Mouse (Mus musculus): ENCODE data around the gene Ptpn1. TPM values are rescaled to one million over a fixed set of nuclear protein-coding genes. Genes with fewer than 3 reads are reported as not detected.

Ptpn1 gene
- polyA plus RNA-seq, 1 experiment from 2014 or later = 49.7 TPM

DNA sequence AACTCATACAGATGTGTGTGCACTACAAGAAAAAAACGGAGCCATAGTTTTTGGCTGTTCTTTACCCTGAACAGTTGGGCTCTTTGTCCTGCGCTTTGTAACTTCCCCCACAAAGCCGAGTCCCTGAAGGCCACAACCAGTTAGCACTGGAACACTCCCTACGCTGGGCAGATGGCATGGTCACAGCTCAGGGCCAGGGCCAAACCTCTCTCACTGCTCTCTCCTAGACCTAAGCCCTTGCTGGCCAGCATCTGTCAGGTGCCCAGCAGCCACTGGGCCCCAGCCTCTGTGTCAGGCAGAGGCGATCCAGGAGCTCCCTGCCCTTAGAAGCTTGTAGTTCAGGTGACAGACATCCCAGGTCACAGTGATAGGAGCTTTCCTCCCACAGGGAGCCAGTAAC is 13.6 kb downstream of the Ptpn1 start:
- DNase-seq (ENCODE audit: low spot score) (no peak), ATAC-seq (ENCODE audit: low read depth) (no peak)
- Histone ChIP-seq H3K9me3 (ENCODE audit: control insufficient read depth, low read length) (no peaks in the 10 kb centered on the region), H3K4me2 (ENCODE audit: low read depth, low read length) (no peak overlapping the region), H3K27ac (replicated peaks; ENCODE audit: low read depth, low read length) (no peak overlapping the region), H3K36me3 (ENCODE audit: control insufficient read depth, insufficient read depth, low read length) (no peaks in the 10 kb centered on the region), H3K4me3 (ENCODE audit: low read depth, low read length) (no peak overlapping the region), H3K27me3 (replicated peaks; ENCODE audit: control insufficient read depth, insufficient read depth, low read length) (no peaks in the 10 kb centered on the region), H3K9ac (ENCODE audit: low read depth, low read length) (no peak overlapping the region), H3K4me1 (ENCODE audit: control insufficient read depth, insufficient read depth, low read length) (peaks cover 30% of the 10 kb centered on the region)
- WGBS = 80% methylated on average over 5 of the region's 5 CpGs

DNA sequence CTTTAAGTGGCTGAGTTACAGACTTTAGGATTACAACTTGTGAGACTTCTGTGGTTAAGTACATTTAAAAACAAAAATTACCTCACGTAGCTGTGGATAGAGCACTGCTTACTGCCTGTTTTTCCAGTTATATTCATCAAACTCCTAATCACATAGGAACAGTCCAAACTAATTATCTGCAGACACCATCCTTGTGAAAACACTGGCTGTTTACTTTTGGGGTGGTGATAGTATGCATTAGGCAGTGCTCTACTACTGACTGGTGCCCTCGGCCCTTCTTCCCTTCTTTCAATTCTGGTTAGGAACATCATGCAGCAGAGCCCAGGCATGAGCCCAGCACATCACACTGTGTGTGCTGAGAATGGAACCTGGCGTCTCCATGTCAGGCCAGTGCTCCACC is 15.4 kb downstream of the Ptpn1 start:
- 68% methylated on average over 3 of the region's 3 CpGs for WGBS
- peaks cover 16% of the 10 kb centered on the region for H3K4me1 ChIP-seq (ENCODE audit: control insufficient read depth, insufficient read depth, low read length)
- no peak for ATAC-seq (ENCODE audit: low read depth)

DNA sequence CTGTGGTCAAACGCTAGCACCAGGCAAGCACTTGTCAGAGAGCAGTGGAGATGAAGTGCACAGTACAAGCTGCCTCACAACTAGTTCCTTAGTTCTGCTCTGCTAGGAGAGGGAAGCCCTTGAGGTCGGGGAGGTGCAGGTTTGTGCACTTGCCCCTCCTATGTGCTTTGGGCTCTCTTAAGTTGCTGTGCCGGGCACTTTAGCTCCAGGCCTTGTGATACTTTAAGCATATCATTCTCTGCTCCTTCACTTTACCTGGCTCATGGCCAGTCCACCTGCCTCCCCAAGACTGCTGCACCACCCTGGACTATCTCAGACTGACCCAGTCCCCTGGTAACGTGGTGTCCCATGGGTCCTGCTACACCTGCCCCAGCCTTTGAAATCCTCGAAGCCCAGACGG is 16.2 kb downstream of the Ptpn1 start:
- H3K27ac ChIP-seq (replicated peaks; ENCODE audit: low read depth, low read length) = no peak overlapping the region
- WGBS = 78% methylated on average over 6 of the region's 6 CpGs
- no peak overlapping the region for H3K9ac ChIP-seq (ENCODE audit: low read depth, low read length)
- H3K36me3 ChIP-seq (ENCODE audit: control insufficient read depth, insufficient read depth, low read length) = no peaks in the 10 kb centered on the region
- peaks cover 8% of the 10 kb centered on the region for H3K4me1 ChIP-seq (ENCODE audit: control insufficient read depth, insufficient read depth, low read length)
- no peaks in the 10 kb centered on the region for H3K9me3 ChIP-seq (ENCODE audit: control insufficient read depth, low read length)
- ATAC-seq (ENCODE audit: low read depth) (no peak), DNase-seq (ENCODE audit: low spot score) (no peak)
- H3K4me2 ChIP-seq (ENCODE audit: low read depth, low read length) = no peak overlapping the region
- H3K4me3 ChIP-seq (ENCODE audit: low read depth, low read length) = no peak overlapping the region
- H3K27me3 ChIP-seq (replicated peaks; ENCODE audit: control insufficient read depth, insufficient read depth, low read length) = no peaks in the 10 kb centered on the region

More for the DNA sequence above, 15.4 kb downstream of the Ptpn1 start:
- no peak overlapping the region for H3K4me2 ChIP-seq (ENCODE audit: low read depth, low read length)
- no peak overlapping the region for H3K4me3 ChIP-seq (ENCODE audit: low read depth, low read length)
- no peak overlapping the region for H3K9ac ChIP-seq (ENCODE audit: low read depth, low read length)
- no peak for DNase-seq (ENCODE audit: low spot score)
- no peaks in the 10 kb centered on the region for H3K27me3 ChIP-seq (replicated peaks; ENCODE audit: control insufficient read depth, insufficient read depth, low read length)
- no peaks in the 10 kb centered on the region for H3K36me3 ChIP-seq (ENCODE audit: control insufficient read depth, insufficient read depth, low read length)
- no peak overlapping the region for H3K27ac ChIP-seq (replicated peaks; ENCODE audit: low read depth, low read length)
- H3K9me3 ChIP-seq (ENCODE audit: control insufficient read depth, low read length) = no peaks in the 10 kb centered on the region

DNA sequence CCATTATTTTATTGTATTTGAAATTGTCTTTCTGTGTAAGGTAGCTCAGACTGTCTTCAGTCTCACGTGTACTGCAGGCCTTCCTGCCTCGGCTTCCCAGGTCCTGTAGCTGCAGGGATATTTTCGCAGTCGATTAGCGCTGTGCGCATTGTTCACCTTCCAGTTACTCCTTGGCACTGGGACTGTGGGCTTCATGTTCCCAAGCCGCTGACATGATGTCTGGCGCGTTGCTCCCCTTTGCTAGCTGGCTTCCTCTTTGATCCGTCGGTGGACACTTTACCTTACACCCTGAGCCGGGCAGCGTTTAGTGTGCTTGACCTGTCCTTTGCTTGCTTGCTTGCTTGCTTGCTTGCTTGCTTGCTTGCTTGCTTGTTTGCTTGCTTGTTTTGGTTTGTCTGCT is 16.7 kb downstream of the Ptpn1 start:
- H3K9ac ChIP-seq (ENCODE audit: low read depth, low read length) = no peak overlapping the region
- no peak overlapping the region for H3K27ac ChIP-seq (replicated peaks; ENCODE audit: low read depth, low read length)
- 0 out of 2 replicates have a peak, but pooled peaks cover 3% of the 10 kb centered on the region for H3K4me1 ChIP-seq (ENCODE audit: control insufficient read depth, insufficient read depth, low read length)
- no peaks in the 10 kb centered on the region for H3K36me3 ChIP-seq (ENCODE audit: control insufficient read depth, insufficient read depth, low read length)
- H3K4me2 ChIP-seq (ENCODE audit: low read depth, low read length) = no peak overlapping the region
- ATAC-seq (ENCODE audit: low read depth) = no peak
- H3K4me3 ChIP-seq (ENCODE audit: low read depth, low read length) = no peak overlapping the region
- WGBS = 79% methylated on average over 13 of the region's 13 CpGs
- no peaks in the 10 kb centered on the region for H3K9me3 ChIP-seq (ENCODE audit: control insufficient read depth, low read length)
- no peaks in the 10 kb centered on the region for H3K27me3 ChIP-seq (replicated peaks; ENCODE audit: control insufficient read depth, insufficient read depth, low read length)
- no peak for DNase-seq (ENCODE audit: low spot score)

DNA sequence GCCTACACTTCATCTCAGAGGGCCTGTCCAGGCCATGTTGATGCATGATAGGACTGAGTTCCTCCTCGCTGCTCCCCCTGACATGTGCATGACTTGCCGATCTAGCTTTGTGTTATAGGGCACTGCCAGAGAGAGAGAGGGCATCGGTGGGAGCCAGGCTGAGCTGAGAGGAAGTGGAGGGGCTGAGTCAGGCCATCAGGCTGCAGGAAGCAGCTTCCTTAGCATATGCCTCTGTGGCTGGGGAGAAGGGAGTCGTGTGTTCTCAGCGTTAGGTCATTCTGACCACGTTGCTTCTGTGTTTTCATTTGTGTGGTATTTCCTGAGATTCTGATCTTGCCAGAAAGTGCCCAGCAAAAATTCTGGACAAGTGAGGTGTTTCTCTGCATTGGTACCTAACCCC is 17.4 kb downstream of the Ptpn1 start:
- Histone ChIP-seq H3K4me3 (ENCODE audit: low read depth, low read length) (no peak overlapping the region), H3K27me3 (replicated peaks; ENCODE audit: control insufficient read depth, insufficient read depth, low read length) (no peaks in the 10 kb centered on the region), H3K27ac (replicated peaks; ENCODE audit: low read depth, low read length) (no peak overlapping the region), H3K4me1 (ENCODE audit: control insufficient read depth, insufficient read depth, low read length) (0 out of 2 replicates have a peak, but pooled peaks cover 3% of the 10 kb centered on the region), H3K36me3 (ENCODE audit: control insufficient read depth, insufficient read depth, low read length) (no peaks in the 10 kb centered on the region), H3K9ac (ENCODE audit: low read depth, low read length) (no peak overlapping the region), H3K9me3 (ENCODE audit: control insufficient read depth, low read length) (no peaks in the 10 kb centered on the region), H3K4me2 (ENCODE audit: low read depth, low read length) (no peak overlapping the region)
- WGBS = 61% methylated on average over 6 of the region's 6 CpGs
- no peak for ATAC-seq (ENCODE audit: low read depth)
- no peak for DNase-seq (ENCODE audit: low spot score)

DNA sequence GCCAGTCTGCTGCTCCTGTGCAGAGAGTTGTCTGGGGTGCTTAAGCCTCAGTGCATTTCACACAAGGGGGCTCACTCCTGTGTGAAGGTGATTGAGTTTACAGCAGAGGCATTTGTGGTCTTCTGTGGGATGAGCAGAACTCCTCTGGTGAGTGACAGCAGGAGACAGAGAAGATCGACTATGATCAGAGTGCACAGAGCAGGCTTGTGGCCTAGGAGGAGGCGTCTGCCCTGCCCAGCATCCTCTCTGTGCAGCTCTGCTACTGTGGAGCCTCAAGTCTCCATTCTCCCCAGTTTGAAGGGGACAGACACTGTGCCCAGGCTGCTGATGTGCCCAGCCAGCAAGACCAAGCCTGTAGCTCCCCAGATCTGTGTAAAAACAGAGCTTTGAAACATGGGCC is 18.0 kb downstream of the Ptpn1 start:
- Histone ChIP-seq H3K4me2 (ENCODE audit: low read depth, low read length) (no peak overlapping the region), H3K4me1 (ENCODE audit: control insufficient read depth, insufficient read depth, low read length) (no peaks in the 10 kb centered on the region), H3K9ac (ENCODE audit: low read depth, low read length) (no peak overlapping the region; the same call in 1 of the 2 replicates), H3K4me3 (ENCODE audit: low read depth, low read length) (no peak overlapping the region), H3K27ac (replicated peaks; ENCODE audit: low read depth, low read length) (no peak overlapping the region), H3K27me3 (replicated peaks; ENCODE audit: control insufficient read depth, insufficient read depth, low read length) (no peaks in the 10 kb centered on the region), H3K36me3 (ENCODE audit: control insufficient read depth, insufficient read depth, low read length) (0 out of 2 replicates have a peak, but pooled peaks cover 4% of the 10 kb centered on the region), H3K9me3 (ENCODE audit: control insufficient read depth, low read length) (no peaks in the 10 kb centered on the region)
- WGBS = 48% methylated on average over 2 of the region's 2 CpGs
- ATAC-seq (ENCODE audit: low read depth) (no peak), DNase-seq (ENCODE audit: low spot score) (no peak)

DNA sequence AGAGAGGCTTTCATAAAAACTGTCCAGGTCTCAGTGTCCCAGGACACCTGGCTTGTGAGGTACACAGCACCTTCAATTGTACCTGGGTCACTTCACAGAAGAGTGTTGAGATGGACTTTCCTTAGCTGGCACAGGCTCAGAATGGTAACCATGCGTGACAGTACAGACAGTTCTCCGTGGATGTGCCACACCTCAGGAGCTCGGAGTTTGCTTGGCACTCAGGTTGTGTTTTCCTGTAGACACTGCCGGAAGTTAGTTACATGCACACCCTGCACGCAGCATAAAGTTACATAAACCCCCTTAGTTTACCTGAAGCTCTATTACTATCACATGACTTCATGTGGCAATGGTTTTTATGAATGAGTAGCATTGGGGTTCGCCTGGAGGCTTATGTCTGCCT is 18.8 kb downstream of the Ptpn1 start:
- H3K4me3 ChIP-seq (ENCODE audit: low read depth, low read length) = no peak overlapping the region
- no peaks in the 10 kb centered on the region for H3K4me1 ChIP-seq (ENCODE audit: control insufficient read depth, insufficient read depth, low read length)
- H3K27me3 ChIP-seq (replicated peaks; ENCODE audit: control insufficient read depth, insufficient read depth, low read length) = no peaks in the 10 kb centered on the region
- ATAC-seq (ENCODE audit: low read depth) (no peak), DNase-seq (ENCODE audit: low spot score) (no peak)
- H3K9me3 ChIP-seq (ENCODE audit: control insufficient read depth, low read length) = no peaks in the 10 kb centered on the region
- 76% methylated on average over 6 of the region's 6 CpGs for WGBS
- no peak overlapping the region for H3K4me2 ChIP-seq (ENCODE audit: low read depth, low read length)
- no peak overlapping the region for H3K27ac ChIP-seq (replicated peaks; ENCODE audit: low read depth, low read length)
- H3K9ac ChIP-seq (ENCODE audit: low read depth, low read length) = no peak overlapping the region
- H3K36me3 ChIP-seq (ENCODE audit: control insufficient read depth, insufficient read depth, low read length) = 0 out of 2 replicates have a peak, but pooled peaks cover 4% of the 10 kb centered on the region

DNA sequence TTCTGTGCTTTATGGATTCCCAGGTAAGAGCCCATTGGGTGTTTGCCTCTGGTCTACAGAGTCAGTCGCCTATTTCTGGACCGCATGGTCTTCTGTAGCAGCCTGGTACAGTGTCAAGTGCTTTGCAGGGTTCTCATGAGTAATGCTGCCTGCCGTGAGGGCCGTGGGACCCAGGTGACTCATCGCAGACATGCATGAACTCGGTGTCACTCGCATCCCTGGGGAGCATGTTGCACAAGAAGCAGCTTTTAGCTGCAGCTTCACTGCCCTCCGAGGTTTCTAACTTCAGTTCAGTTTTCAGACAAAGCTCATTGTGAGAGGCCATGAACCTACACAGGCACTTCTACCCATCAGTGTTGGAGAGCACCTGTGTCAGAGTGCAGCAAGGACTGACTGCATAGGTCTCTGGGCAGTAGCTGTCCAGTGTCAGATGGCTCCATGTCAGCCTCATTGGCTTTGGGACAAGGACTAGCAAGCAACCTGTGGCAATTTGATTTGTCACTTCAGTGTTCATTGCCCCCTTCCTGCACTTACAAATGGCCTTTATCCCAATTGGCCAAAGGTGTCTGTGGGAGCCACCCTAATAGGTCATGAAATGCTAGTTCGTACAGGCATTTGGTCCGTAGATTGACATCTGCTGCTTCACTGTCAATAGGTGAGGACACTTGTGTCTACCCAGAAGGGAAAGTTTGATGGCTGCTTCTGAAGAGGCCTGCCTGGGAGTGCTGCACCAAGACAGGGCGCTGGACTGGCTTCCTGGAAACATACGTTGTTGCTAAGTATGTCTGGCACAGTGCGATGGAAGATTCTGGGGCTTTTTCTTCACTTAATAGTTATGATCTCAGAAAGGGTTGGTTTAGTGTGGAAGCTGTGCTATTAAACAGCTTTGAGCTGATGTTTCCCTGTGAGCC is 19.7 kb downstream of the Ptpn1 start:
- 88% methylated on average over 13 of the region's 13 CpGs for WGBS
- no peak overlapping the region for H3K27ac ChIP-seq (replicated peaks; ENCODE audit: low read depth, low read length)
- no peaks in the 10 kb centered on the region for H3K27me3 ChIP-seq (replicated peaks; ENCODE audit: control insufficient read depth, insufficient read depth, low read length)
- H3K9me3 ChIP-seq (ENCODE audit: control insufficient read depth, low read length) = no peaks in the 10 kb centered on the region
- peak; percentile 62 for DNase-seq (ENCODE audit: low spot score)
- H3K4me3 ChIP-seq (ENCODE audit: low read depth, low read length) = no peak overlapping the region
- H3K4me1 ChIP-seq (ENCODE audit: control insufficient read depth, insufficient read depth, low read length) = no peaks in the 10 kb centered on the region
- 0 out of 2 replicates have a peak, but pooled peaks cover 4% of the 10 kb centered on the region for H3K36me3 ChIP-seq (ENCODE audit: control insufficient read depth, insufficient read depth, low read length)
- no peak overlapping the region for H3K9ac ChIP-seq (ENCODE audit: low read depth, low read length)
- no peak for ATAC-seq (ENCODE audit: low read depth)
- no peak overlapping the region for H3K4me2 ChIP-seq (ENCODE audit: low read depth, low read length)

DNA sequence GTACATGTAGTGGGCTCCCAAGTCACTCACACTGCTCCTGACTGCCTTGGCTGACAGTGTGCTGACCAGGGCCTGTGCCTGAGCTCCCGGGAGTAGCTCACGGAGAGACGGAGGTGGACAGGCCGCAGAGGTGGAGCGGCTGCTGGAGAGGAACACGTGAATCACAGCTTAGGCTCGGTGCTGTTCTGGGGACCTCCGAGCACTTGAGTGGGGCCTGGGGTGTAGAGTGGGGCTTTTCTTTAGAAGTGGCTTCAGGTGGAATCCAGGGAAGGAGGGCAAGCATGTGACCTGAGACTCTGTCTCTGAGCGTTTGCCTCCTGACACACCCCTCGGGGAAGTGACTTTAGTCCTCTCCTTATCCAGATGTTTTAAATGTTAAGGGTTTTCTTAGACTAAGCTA is 22.0 kb downstream of the Ptpn1 start:
- Histone ChIP-seq H3K27ac (replicated peaks; ENCODE audit: low read depth, low read length) (no peak overlapping the region), H3K9me3 (ENCODE audit: control insufficient read depth, low read length) (no peaks in the 10 kb centered on the region), H3K4me2 (ENCODE audit: low read depth, low read length) (no peak overlapping the region), H3K36me3 (ENCODE audit: control insufficient read depth, insufficient read depth, low read length) (0 out of 2 replicates have a peak, but pooled peaks cover 4% of the 10 kb centered on the region), H3K9ac (ENCODE audit: low read depth, low read length) (no peak overlapping the region), H3K4me3 (ENCODE audit: low read depth, low read length) (no peak overlapping the region), H3K27me3 (replicated peaks; ENCODE audit: control insufficient read depth, insufficient read depth, low read length) (no peaks in the 10 kb centered on the region), H3K4me1 (ENCODE audit: control insufficient read depth, insufficient read depth, low read length) (peaks cover 3% of the 10 kb centered on the region; the same call in 1 of the 2 replicates)
- ATAC-seq (ENCODE audit: low read depth) = no peak
- DNase-seq (ENCODE audit: low spot score) = no peak
- WGBS = 84% methylated on average over 10 of the region's 10 CpGs

All from embryonic facial prominence, embryonic 14.5 days (tissue).